Mouse (Mus musculus): ENCODE data around the gene Cep112. TPM values are rescaled to one million over a fixed set of nuclear protein-coding genes. Genes with fewer than 3 reads are reported as not detected.

Cep112 gene
- total and polyA plus RNA-seq, 2 experiments from 2014 or later = 10.7 to 11.2 TPM

- H3K4me3 ChIP-seq (ENCODE audit: low read length) = no peak overlapping the region
- no peak overlapping the region for H3K4me2 ChIP-seq (ENCODE audit: low read depth, low read length)
- no peaks in the 10 kb centered on the region for H3K9me3 ChIP-seq (ENCODE audit: low read length)
- ATAC-seq (no peak), DNase-seq (ENCODE audit: low spot score) (no peak)
- 85% methylated on average over 11 of the region's 11 CpGs for WGBS
- TF ChIP-seq CTCF (IDR thresholded peaks at IDR 0.05; ENCODE audit: low read depth) = no peak
- no peak overlapping the region for H3K9ac ChIP-seq (replicated peaks; ENCODE audit: low read length)
- no peaks in the 10 kb centered on the region for H3K4me1 ChIP-seq (ENCODE audit: insufficient read depth, low read length)
- H3K27ac ChIP-seq = no peak overlapping the region
- no peaks in the 10 kb centered on the region for H3K36me3 ChIP-seq (ENCODE audit: insufficient read depth, low read length)
- no peaks in the 10 kb centered on the region for H3K27me3 ChIP-seq (ENCODE audit: insufficient read depth, low read length)
Observed at GRCm38 (mm10) chr11:108443893-108444563, 19.0 kb downstream of the Cep112 start.

GRCm38 (mm10) chr11:108447148-108447547 is 22.2 kb downstream of the Cep112 start:
- DNase-seq (ENCODE audit: low spot score) (peak; percentile 30), ATAC-seq (no peak)
- Histone ChIP-seq H3K4me1 (ENCODE audit: insufficient read depth, low read length) (no peaks in the 10 kb centered on the region), H3K9me3 (ENCODE audit: low read length) (no peaks in the 10 kb centered on the region), H3K36me3 (ENCODE audit: insufficient read depth, low read length) (no peaks in the 10 kb centered on the region), H3K4me3 (ENCODE audit: low read length) (no peak overlapping the region), H3K4me2 (ENCODE audit: low read depth, low read length) (no peak overlapping the region), H3K27ac (no peak overlapping the region), H3K27me3 (ENCODE audit: insufficient read depth, low read length) (no peaks in the 10 kb centered on the region), H3K9ac (replicated peaks; ENCODE audit: low read length) (no peak overlapping the region)
- peak; percentile 61 for TF ChIP-seq CTCF (IDR thresholded peaks at IDR 0.05; ENCODE audit: low read depth)

GRCm38 (mm10) chr11:108449811-108450210 is 24.8 kb downstream of the Cep112 start:
- Histone ChIP-seq H3K4me3 (ENCODE audit: low read length) (no peak overlapping the region), H3K9ac (replicated peaks; ENCODE audit: low read length) (no peak overlapping the region), H3K27ac (no peak overlapping the region), H3K36me3 (ENCODE audit: insufficient read depth, low read length) (no peaks in the 10 kb centered on the region), H3K9me3 (ENCODE audit: low read length) (no peaks in the 10 kb centered on the region), H3K4me2 (ENCODE audit: low read depth, low read length) (no peak overlapping the region), H3K4me1 (ENCODE audit: insufficient read depth, low read length) (no peaks in the 10 kb centered on the region), H3K27me3 (ENCODE audit: insufficient read depth, low read length) (no peaks in the 10 kb centered on the region)
- WGBS = 28% methylated on average over 3 of the region's 3 CpGs
- peak; percentile 87 for DNase-seq (ENCODE audit: low spot score)
- ATAC-seq = no peak
- TF ChIP-seq CTCF (IDR thresholded peaks at IDR 0.05; ENCODE audit: low read depth) = peak; percentile 93

- TF ChIP-seq CTCF (IDR thresholded peaks at IDR 0.05; ENCODE audit: low read depth) = no peak
- Histone ChIP-seq H3K36me3 (ENCODE audit: insufficient read depth, low read length) (no peaks in the 10 kb centered on the region), H3K27ac (no peak overlapping the region), H3K4me1 (ENCODE audit: insufficient read depth, low read length) (no peaks in the 10 kb centered on the region), H3K4me3 (ENCODE audit: low read length) (no peak overlapping the region), H3K4me2 (ENCODE audit: low read depth, low read length) (no peak overlapping the region), H3K9me3 (ENCODE audit: low read length) (no peaks in the 10 kb centered on the region), H3K27me3 (ENCODE audit: insufficient read depth, low read length) (no peaks in the 10 kb centered on the region), H3K9ac (replicated peaks; ENCODE audit: low read length) (no peak overlapping the region)
- ATAC-seq (no peak), DNase-seq (ENCODE audit: low spot score) (no peak)
- WGBS = 91% methylated on average over 3 of the region's 3 CpGs
Observed at GRCm38 (mm10) chr11:108459599-108459998, 34.6 kb downstream of the Cep112 start.

GRCm38 (mm10) chr11:108464138-108464537 is 39.1 kb downstream of the Cep112 start:
- 77% methylated on average over 8 of the region's 8 CpGs for WGBS
- no peak overlapping the region for H3K4me3 ChIP-seq (ENCODE audit: low read length)
- no peak for ATAC-seq
- no peak overlapping the region for H3K9ac ChIP-seq (replicated peaks; ENCODE audit: low read length)
- H3K4me2 ChIP-seq (ENCODE audit: low read depth, low read length) = no peak overlapping the region
- no peak for DNase-seq (ENCODE audit: low spot score)
- no peak for TF ChIP-seq CTCF (IDR thresholded peaks at IDR 0.05; ENCODE audit: low read depth)
- H3K27ac ChIP-seq = no peak overlapping the region
- H3K27me3 ChIP-seq (ENCODE audit: insufficient read depth, low read length) = no peaks in the 10 kb centered on the region
- H3K4me1 ChIP-seq (ENCODE audit: insufficient read depth, low read length) = no peaks in the 10 kb centered on the region
- no peaks in the 10 kb centered on the region for H3K9me3 ChIP-seq (ENCODE audit: low read length)
- H3K36me3 ChIP-seq (ENCODE audit: insufficient read depth, low read length) = no peaks in the 10 kb centered on the region

GRCm38 (mm10) chr11:108464715-108465301 is 39.8 kb downstream of the Cep112 start:
- Histone ChIP-seq H3K4me1 (ENCODE audit: insufficient read depth, low read length) (no peaks in the 10 kb centered on the region), H3K27me3 (ENCODE audit: insufficient read depth, low read length) (no peaks in the 10 kb centered on the region), H3K27ac (no peak overlapping the region), H3K9ac (replicated peaks; ENCODE audit: low read length) (no peak overlapping the region), H3K4me2 (ENCODE audit: low read depth, low read length) (no peak overlapping the region), H3K4me3 (ENCODE audit: low read length) (no peak overlapping the region), H3K9me3 (ENCODE audit: low read length) (no peaks in the 10 kb centered on the region), H3K36me3 (ENCODE audit: insufficient read depth, low read length) (no peaks in the 10 kb centered on the region)
- ATAC-seq = no peak
- WGBS = 75% methylated on average over 4 of the region's 4 CpGs
- DNase-seq (ENCODE audit: low spot score) = no peak
- TF ChIP-seq CTCF (IDR thresholded peaks at IDR 0.05; ENCODE audit: low read depth) = no peak

GRCm38 (mm10) chr11:108475738-108476137 is 50.7 kb downstream of the Cep112 start:
- Histone ChIP-seq H3K9ac (replicated peaks; ENCODE audit: low read length) (no peak overlapping the region), H3K4me2 (ENCODE audit: low read depth, low read length) (no peak overlapping the region), H3K9me3 (ENCODE audit: low read length) (no peaks in the 10 kb centered on the region), H3K4me3 (ENCODE audit: low read length) (no peak overlapping the region), H3K27ac (no peak overlapping the region), H3K4me1 (ENCODE audit: insufficient read depth, low read length) (no peaks in the 10 kb centered on the region), H3K27me3 (ENCODE audit: insufficient read depth, low read length) (no peaks in the 10 kb centered on the region), H3K36me3 (ENCODE audit: insufficient read depth, low read length) (no peaks in the 10 kb centered on the region)
- 68% methylated on average over 7 of the region's 7 CpGs for WGBS
- ATAC-seq (no peak), DNase-seq (ENCODE audit: low spot score) (no peak)
- TF ChIP-seq CTCF (IDR thresholded peaks at IDR 0.05; ENCODE audit: low read depth) = no peak

All from hindbrain, postnatal 0 days (tissue).